Mouse (Mus musculus): Measurements from ENCODE around the gene Stxbp6.
A peak's percentile ranks its signal among the peaks of the same experiment; 100 is the strongest.

The Stxbp6 gene

GRCm38 (mm10) chr12:44918929-44919328, 155.6 kb downstream of the Stxbp6 start:
- no peak for DNase-seq (ENCODE audit: low read depth, low spot score)

GRCm38 (mm10) chr12:44913854-44914253, 160.7 kb downstream of the Stxbp6 start:
- no peak for DNase-seq (ENCODE audit: low read depth, low spot score)

GRCm38 (mm10) chr12:44908028-44908702, 166.3 kb downstream of the Stxbp6 start:
- no peak for DNase-seq (ENCODE audit: low read depth, low spot score)

- DNase-seq (ENCODE audit: low read depth, low spot score), result no peak
These were observed 168.5 kb downstream of the Stxbp6 start for GRCm38 (mm10) chr12:44906001-44906400.

GRCm38 (mm10) chr12:44903205-44903732, 171.2 kb downstream of the Stxbp6 start:
- no peak for DNase-seq (ENCODE audit: low read depth, low spot score)

GRCm38 (mm10) chr12:44899173-44899870, 175.2 kb downstream of the Stxbp6 start:
- DNase-seq (ENCODE audit: low read depth, low spot score), result no peak

GRCm38 (mm10) chr12:44896460-44896859, 178.0 kb downstream of the Stxbp6 start:
- no peak for DNase-seq (ENCODE audit: low read depth, low spot score)

- no peak for DNase-seq (ENCODE audit: low read depth, low spot score)
These were observed 184.7 kb downstream of the Stxbp6 start for GRCm38 (mm10) chr12:44889677-44890393.

GRCm38 (mm10) chr12:44886826-44887225, 187.7 kb downstream of the Stxbp6 start:
- DNase-seq (ENCODE audit: low read depth, low spot score), result no peak

- no peak for DNase-seq (ENCODE audit: low read depth, low spot score)
These were observed 201.8 kb downstream of the Stxbp6 start for GRCm38 (mm10) chr12:44872697-44873096.

- no peak for DNase-seq (ENCODE audit: low read depth, low spot score)
These were observed 209.1 kb downstream of the Stxbp6 start for GRCm38 (mm10) chr12:44865442-44865841.

- no peak for DNase-seq (ENCODE audit: low read depth, low spot score)
These were observed 215.1 kb downstream of the Stxbp6 start for GRCm38 (mm10) chr12:44859454-44859853.

GRCm38 (mm10) chr12:44858110-44858885, 216.2 kb downstream of the Stxbp6 start:
- DNase-seq (ENCODE audit: low read depth, low spot score), result peak; percentile 11

- DNase-seq (ENCODE audit: low read depth, low spot score), result no peak
These were observed 222.5 kb downstream of the Stxbp6 start for GRCm38 (mm10) chr12:44852024-44852423.

GRCm38 (mm10) chr12:44850516-44850915, 224.0 kb downstream of the Stxbp6 start:
- no peak for DNase-seq (ENCODE audit: low read depth, low spot score)

GRCm38 (mm10) chr12:44848483-44849221, 225.9 kb downstream of the Stxbp6 start:
- DNase-seq (ENCODE audit: low read depth, low spot score), result peak; percentile 4

- no peak for DNase-seq (ENCODE audit: low read depth, low spot score)
These were observed 233.9 kb downstream of the Stxbp6 start for GRCm38 (mm10) chr12:44840585-44840984.

GRCm38 (mm10) chr12:44839594-44840373, 234.7 kb downstream of the Stxbp6 start:
- no peak for DNase-seq (ENCODE audit: low read depth, low spot score)

- no peak for DNase-seq (ENCODE audit: low read depth, low spot score)
These were observed 238.5 kb downstream of the Stxbp6 start for GRCm38 (mm10) chr12:44835879-44836467.

- no peak for DNase-seq (ENCODE audit: low read depth, low spot score)
These were observed 262.6 kb downstream of the Stxbp6 start for GRCm38 (mm10) chr12:44811895-44812294.
